Mouse (Mus musculus): ENCODE measurements around the gene Tbc1d10b.
A peak's percentile ranks its signal among the peaks of the same experiment; 100 is the strongest.

- TF ChIP-seq CTCF (IDR thresholded peaks at IDR 0.05; ENCODE audit: extremely low read depth, insufficient read depth, low read length), result peak; percentile 54
- TF ChIP-seq POLR2A (IDR thresholded peaks at IDR 0.05; ENCODE audit: extremely low read depth, insufficient read depth, low read length), result peak; percentile 99
Measured at GRCm38 (mm10) chr7:127208553-127209438, 528 bp upstream of the Tbc1d10b start, which contains the start of gene Mylpf.
